Mouse (Mus musculus) intestine, embryonic 16.5 days (tissue): ENCODE data around the gene 9230110F15Rik. TPM values are rescaled to one million over a fixed set of nuclear protein-coding genes. Genes with fewer than 3 reads are reported as not detected.
"Not testable (repeated sequence)": the region's sequence is repeated elsewhere in the genome, so short reads cannot be mapped to it uniquely, and the experiment has no call there.

ENCODE experiments used
- ATAC-seq: fragments of 200-750 bp; cut with Nextera tagmentation; 2 replicates; pipeline ENCODE4 v1.8.0; 2017; ENCODE audit warnings: moderate TSS enrichment, moderate library complexity
- H3K27ac ChIP-seq: fragments of 300-500 bp; sonication (generic); 2 replicates; pipeline ENCODE4 v1.5.1; 2014; ENCODE audit warnings: mild to moderate bottlenecking, low read length
- H3K27me3 ChIP-seq: fragments of 300-500 bp; sonication (generic); replicated peaks from 2 replicates; pipeline ENCODE4 v1.6.1; 2014; ENCODE audit warnings: low read length, control low read depth, mixed read lengths; ENCODE audit not compliant: control insufficient read depth, insufficient read depth
- H3K36me3 ChIP-seq: fragments of 300-500 bp; sonication (generic); 2 replicates; pipeline ENCODE4 v1.6.1; 2014; ENCODE audit warnings: low read length, control low read depth; ENCODE audit not compliant: control insufficient read depth, insufficient read depth
- H3K4me1 ChIP-seq: fragments of 300-500 bp; sonication (generic); 2 replicates; pipeline ENCODE4 v1.6.1; 2014; ENCODE audit warnings: low read length, control low read depth, mixed read lengths; ENCODE audit not compliant: control insufficient read depth, insufficient read depth
- H3K4me2 ChIP-seq: fragments of 300-500 bp; sonication (generic); 2 replicates; pipeline ENCODE4 v1.6.1; 2014; ENCODE audit warnings: low read depth, low read length, control low read depth
- H3K4me3 ChIP-seq: fragments of 300-500 bp; sonication (generic); 2 replicates; pipeline ENCODE4 v1.5.1; 2014; ENCODE audit warnings: mild to moderate bottlenecking, low read length
- H3K9ac ChIP-seq: fragments of 300-500 bp; sonication (generic); 2 replicates; pipeline ENCODE4 v1.6.1; 2014; ENCODE audit warnings: low read depth, low read length
- H3K9me3 ChIP-seq: fragments of 300-500 bp; sonication (generic); 2 replicates; pipeline ENCODE4 v1.6.1; 2016; ENCODE audit warnings: low read length, control low read depth; ENCODE audit not compliant: control insufficient read depth
- WGBS: fragments of 180-500 bp; shearing (Covaris S2); extraction: QIAGEN DNeasy Blood & Tissue Kit; methylation state at CpG from one replicate; pipeline ENCODE4 v1.1.7; 2014; 5-methylcytosine and 5-hydroxymethylcytosine counted together
- polyA plus RNA-seq: library from polyadenylated mRNA; unstranded; fragments of >200 nt; fragmentation: Nextera tagmentation; extraction: Ambion mirVana; gene quantifications from 2 replicates; pipeline ENCODE4 v1.2.1, GENCODE M21; 2015

The 9230110F15Rik gene
- not detected in 2 replicates for polyA plus RNA-seq

DNA sequence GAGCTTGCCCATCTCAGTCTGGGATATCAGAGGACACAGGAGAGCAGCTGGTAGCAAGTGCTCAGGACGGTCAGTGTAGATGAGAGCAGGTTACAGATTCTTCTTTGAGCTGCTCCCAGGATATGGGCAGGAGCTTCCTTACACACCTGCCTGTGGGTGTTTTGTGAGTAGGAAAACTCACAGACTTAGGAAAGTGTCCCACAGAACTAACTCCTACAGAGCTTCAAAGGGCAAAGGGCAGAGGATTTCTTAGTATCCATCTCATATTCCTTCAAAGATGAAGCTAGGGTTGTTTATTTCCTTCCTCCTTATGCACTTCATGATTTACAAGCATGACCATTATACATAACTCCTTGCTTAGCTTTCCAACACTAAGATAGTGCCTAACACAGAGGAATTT, at the start of gene 9230110F15Rik:
Gene 9230110F15Rik, minus strand, starts transcription at position 101 of the 400 bp plus-strand sequence.
- H3K27ac ChIP-seq = no peak within 1 kb of the TSS
- WGBS = 81% methylated on average over 1 of the region's 1 CpGs
- ATAC-seq = no peak
- H3K4me2 ChIP-seq = no peak within 1 kb of the TSS
- H3K4me1 ChIP-seq = no peaks in the 10 kb centered on the region
- H3K27me3 ChIP-seq = no peaks in the 10 kb centered on the region
- no peaks in the 10 kb centered on the region for H3K36me3 ChIP-seq
- H3K9me3 ChIP-seq = no peaks in the 10 kb centered on the region
- no peak within 1 kb of the TSS for H3K9ac ChIP-seq
- H3K4me3 ChIP-seq = no peak within 1 kb of the TSS

DNA sequence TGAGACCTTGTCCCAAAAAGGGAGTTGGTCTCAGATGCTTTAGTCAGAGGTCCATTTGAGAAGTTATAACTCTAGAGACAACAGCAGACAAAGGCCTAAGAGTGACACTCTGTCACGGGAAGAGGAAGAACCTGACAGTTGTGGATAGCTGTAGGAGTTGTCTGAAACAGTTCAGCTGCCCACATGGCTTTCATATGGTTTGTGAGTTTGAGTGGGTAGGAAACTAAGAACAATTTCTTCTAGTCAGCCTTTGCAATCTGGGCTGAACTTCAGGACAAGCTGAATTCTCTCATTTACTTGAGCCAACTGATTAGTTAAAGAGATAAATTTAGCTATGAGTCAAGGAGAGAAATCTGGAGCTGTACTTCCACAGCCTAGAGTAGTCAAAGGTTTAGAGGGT, 49.2 kb upstream of the 9230110F15Rik start:
- 81% methylated on average over 1 of the region's 1 CpGs for WGBS
- not testable (repeated sequence) for H3K9me3 ChIP-seq, H3K36me3 ChIP-seq

DNA sequence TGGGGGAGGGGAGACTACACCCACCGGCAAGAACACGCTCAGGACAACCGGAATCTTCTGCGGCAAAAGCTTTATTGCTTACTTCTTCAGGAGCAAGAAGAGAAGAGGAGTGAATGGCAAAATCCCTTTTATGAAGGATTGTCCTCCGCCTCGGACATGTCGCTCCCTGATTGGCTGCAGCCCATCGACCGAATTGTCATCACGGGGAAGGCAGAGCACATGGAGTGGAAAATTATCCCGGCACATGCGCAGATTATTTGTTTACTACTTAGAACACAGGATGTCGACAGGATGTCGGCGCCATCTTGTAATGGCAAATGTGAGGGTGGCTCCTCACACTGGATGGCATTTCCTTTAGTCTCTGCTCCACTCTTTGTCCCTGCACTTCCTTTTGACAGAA, 26.1 kb downstream of the 9230110F15Rik start:
- not testable (repeated sequence) for H3K27me3 ChIP-seq, H3K9me3 ChIP-seq, ATAC-seq, H3K4me3 ChIP-seq, H3K4me2 ChIP-seq, H3K9ac ChIP-seq, H3K27ac ChIP-seq, H3K36me3 ChIP-seq, H3K4me1 ChIP-seq
- WGBS = 93% methylated on average over 15 of the region's 15 CpGs

More for the DNA sequence above, 49.2 kb upstream of the 9230110F15Rik start:
- H3K9ac ChIP-seq, H3K4me3 ChIP-seq, ATAC-seq, H3K4me1 ChIP-seq, H3K4me2 ChIP-seq, H3K27ac ChIP-seq, H3K27me3 ChIP-seq: not testable (repeated sequence)

DNA sequence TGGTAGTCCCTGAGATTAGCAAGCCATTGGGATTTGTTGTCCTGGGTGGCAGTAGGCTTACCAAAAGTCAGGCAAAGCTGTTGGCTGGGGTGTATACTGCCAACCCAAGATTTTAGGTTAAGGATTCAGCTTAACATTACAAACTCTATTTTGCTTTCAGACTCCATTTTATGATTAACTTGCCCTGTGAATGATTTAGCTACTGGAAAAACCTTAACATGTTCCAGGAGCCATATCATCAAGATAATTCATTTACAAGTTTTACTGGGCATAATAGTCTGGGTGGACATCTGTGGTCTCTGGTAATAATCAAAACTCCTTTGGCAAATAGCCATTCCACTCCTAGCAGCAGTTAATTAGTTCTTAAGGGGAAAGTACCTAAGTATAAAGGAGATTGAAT, 45.8 kb downstream of the 9230110F15Rik start:
- no peak overlapping the region for H3K27ac ChIP-seq
- no peaks in the 10 kb centered on the region for H3K4me1 ChIP-seq
- no peak overlapping the region for H3K4me3 ChIP-seq
- no peaks in the 10 kb centered on the region for H3K27me3 ChIP-seq
- no peaks in the 10 kb centered on the region for H3K36me3 ChIP-seq
- no peak for ATAC-seq
- H3K9me3 ChIP-seq = no peaks in the 10 kb centered on the region
- H3K9ac ChIP-seq = no peak overlapping the region
- no peak overlapping the region for H3K4me2 ChIP-seq

DNA sequence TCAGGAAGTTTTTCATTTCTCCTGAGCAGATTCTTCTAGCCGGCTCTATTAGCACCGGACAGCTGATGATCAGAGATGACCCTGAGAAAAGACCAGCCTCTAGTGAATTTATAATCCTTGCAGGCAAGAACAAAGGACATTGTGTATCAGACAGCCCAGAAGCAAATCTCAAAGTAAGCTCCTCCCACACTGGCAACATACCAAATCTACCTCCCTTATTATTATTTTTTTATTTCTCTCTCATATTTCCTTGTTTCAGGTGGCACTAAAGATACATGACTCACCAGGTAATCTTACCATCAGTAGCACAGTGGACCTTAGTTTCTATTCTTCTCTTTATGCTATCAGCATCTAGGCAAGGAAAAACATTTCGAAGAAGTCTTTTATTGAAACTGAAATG, 53.9 kb downstream of the 9230110F15Rik start, which contains the start of the genes Gm27235 and D730048I06Rik:
Gene Gm27235, minus strand, starts transcription at position 101 of the 400 bp plus-strand sequence.
Gene D730048I06Rik, minus strand, starts transcription at position 112 of the 400 bp plus-strand sequence.
- H3K4me2 ChIP-seq = no peak within 1 kb of the TSS
- no peak within 1 kb of the TSS for H3K4me3 ChIP-seq
- H3K27ac ChIP-seq = no peak within 1 kb of the TSS
- 84% methylated on average over 3 of the region's 3 CpGs for WGBS
- no peaks in the 10 kb centered on the region for H3K27me3 ChIP-seq
- H3K36me3 ChIP-seq = no peaks in the 10 kb centered on the region
- H3K9me3 ChIP-seq = no peaks in the 10 kb centered on the region
- ATAC-seq = no peak
- no peak within 1 kb of the TSS for H3K9ac ChIP-seq
- H3K4me1 ChIP-seq = no peaks in the 10 kb centered on the region

Other genes with a start within 250 kb of the 9230110F15Rik start
- not detected in 2 replicates for gene Pate4, start 232.2 kb downstream of the 9230110F15Rik start, polyA plus RNA-seq
- gene Pate3, start 195.9 kb downstream of the 9230110F15Rik start, polyA plus RNA-seq = not detected in 2 replicates
- not detected in 2 replicates for gene Pate1, start 156.8 kb downstream of the 9230110F15Rik start, polyA plus RNA-seq
- gene Gm17677, start 103.1 kb downstream of the 9230110F15Rik start, polyA plus RNA-seq = not detected in 2 replicates
- not detected in 2 replicates for gene Gm17727, start 66.0 kb downstream of the 9230110F15Rik start, polyA plus RNA-seq
- gene Gm27235, start 54.0 kb downstream of the 9230110F15Rik start, polyA plus RNA-seq = not detected in 2 replicates
- not detected in 2 replicates for gene D730048I06Rik, start 54.0 kb downstream of the 9230110F15Rik start, polyA plus RNA-seq
- gene 9230113P08Rik, start 64.3 kb upstream of the 9230110F15Rik start, polyA plus RNA-seq = not detected in 2 replicates